Mouse (Mus musculus): ENCODE measurements around the gene Il1rl2.

DNA sequence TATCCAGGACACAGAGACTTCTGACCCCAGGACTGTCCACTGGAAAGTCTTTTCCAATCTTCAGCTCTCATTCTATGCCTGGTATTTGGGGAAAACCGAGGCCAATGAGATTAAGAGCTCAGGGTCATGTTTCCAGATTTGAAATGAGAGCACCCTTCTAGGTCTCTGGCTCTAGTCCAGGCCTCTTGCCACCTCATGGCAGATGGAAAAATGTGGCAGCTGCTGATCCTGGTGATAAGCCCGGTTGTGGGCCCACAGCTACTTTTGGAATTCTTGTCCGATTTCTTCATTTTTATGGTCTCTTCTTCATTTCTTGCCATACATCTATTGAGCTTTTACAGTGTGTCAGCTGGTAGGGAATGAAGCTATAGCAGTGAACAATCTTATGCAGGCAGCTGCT is 42.0 kb upstream of the Il1rl2 start:
- TF ChIP-seq CTCF (IDR thresholded peaks at IDR 0.05; ENCODE audit: low read depth): no peak
- no peak for TF ChIP-seq EP300 (IDR thresholded peaks at IDR 0.05; ENCODE audit: low read depth)

Measured in heart, postnatal 0 days (tissue).